Mouse (Mus musculus): ENCODE results near the gene Fam219a. TPM values are rescaled to one million over a fixed set of nuclear protein-coding genes. Genes with fewer than 3 reads are reported as not detected.
A peak's percentile ranks its signal among the peaks of the same experiment; 100 is the strongest.

The Fam219a gene
- polyA plus RNA-seq, 1 experiment from 2014 or later: 2.9 TPM

DNA sequence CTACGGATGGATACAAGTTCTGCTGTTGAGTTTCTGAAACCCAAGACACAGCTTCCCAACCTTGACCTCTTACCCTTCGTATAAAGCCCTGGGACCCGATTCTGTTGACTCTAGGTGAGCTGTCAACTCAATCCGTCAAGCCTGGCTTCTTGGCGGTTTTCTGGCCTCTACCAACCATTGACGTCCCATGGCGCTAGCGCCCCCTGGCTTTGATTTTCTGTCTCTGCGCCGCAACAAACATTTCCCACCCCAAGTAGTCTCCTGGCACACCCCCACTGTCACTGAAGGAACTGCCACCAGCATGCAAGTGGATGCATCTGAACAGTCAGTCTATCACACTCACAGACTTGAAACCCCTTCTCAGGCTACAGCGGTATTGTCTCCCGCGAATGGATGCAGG, 63.2 kb downstream of the Fam219a start:
- Histone ChIP-seq H3K27me3 (ENCODE audit: insufficient read depth, low read length) (no peaks in the 10 kb centered on the region; the same call in 1 of the 2 replicates), H3K4me1 (replicated peaks; ENCODE audit: insufficient read depth, low read length) (peaks cover 9% of the 10 kb centered on the region; the same call in 1 of the 2 replicates), H3K9me3 (replicated peaks; ENCODE audit: low read length) (no peaks in the 10 kb centered on the region), H3K4me3 (replicated peaks; ENCODE audit: low read depth, low read length) (peak overlapping the region; percentile 50; the same call in 1 of the 2 replicates), H3K4me2 (ENCODE audit: low read length) (peak overlapping the region; percentile 92), H3K9ac (ENCODE audit: low read depth, low read length) (peak overlapping the region; percentile 40; the same call in 1 of the 2 replicates), H3K36me3 (ENCODE audit: insufficient read depth, low read length) (no peaks in the 10 kb centered on the region), H3K27ac (no peak overlapping the region)
- TF ChIP-seq CTCF (IDR thresholded peaks at IDR 0.05; ENCODE audit: low read depth): peak; percentile 75
- WGBS: 11% methylated on average over 13 of the region's 13 CpGs
- DNase-seq (ENCODE audit: low spot score): peak; percentile 56
- ATAC-seq (replicated peaks; ENCODE audit: low FRiP score, low read depth): no peak

- Histone ChIP-seq H3K4me2 (ENCODE audit: low read length) (no peak overlapping the region), H3K27ac (no peak overlapping the region), H3K27me3 (ENCODE audit: insufficient read depth, low read length) (0 out of 2 replicates have a peak, but pooled peaks cover 5% of the 10 kb centered on the region), H3K4me3 (replicated peaks; ENCODE audit: low read depth, low read length) (no peak overlapping the region), H3K36me3 (ENCODE audit: insufficient read depth, low read length) (no peaks in the 10 kb centered on the region), H3K9me3 (replicated peaks; ENCODE audit: low read length) (no peaks in the 10 kb centered on the region), H3K4me1 (replicated peaks; ENCODE audit: insufficient read depth, low read length) (peaks cover 9% of the 10 kb centered on the region; the same call in 1 of the 2 replicates), H3K9ac (ENCODE audit: low read depth, low read length) (no peak overlapping the region)
- DNase-seq (ENCODE audit: low spot score) (no peak), ATAC-seq (replicated peaks; ENCODE audit: low FRiP score, low read depth) (no peak)
- WGBS: 52% methylated on average over 11 of the region's 11 CpGs
- peak; percentile 54 for TF ChIP-seq CTCF (IDR thresholded peaks at IDR 0.05; ENCODE audit: low read depth)
Measured at GRCm38 (mm10) chr4:41505131-41505551, 64.2 kb downstream of the Fam219a start.

DNA sequence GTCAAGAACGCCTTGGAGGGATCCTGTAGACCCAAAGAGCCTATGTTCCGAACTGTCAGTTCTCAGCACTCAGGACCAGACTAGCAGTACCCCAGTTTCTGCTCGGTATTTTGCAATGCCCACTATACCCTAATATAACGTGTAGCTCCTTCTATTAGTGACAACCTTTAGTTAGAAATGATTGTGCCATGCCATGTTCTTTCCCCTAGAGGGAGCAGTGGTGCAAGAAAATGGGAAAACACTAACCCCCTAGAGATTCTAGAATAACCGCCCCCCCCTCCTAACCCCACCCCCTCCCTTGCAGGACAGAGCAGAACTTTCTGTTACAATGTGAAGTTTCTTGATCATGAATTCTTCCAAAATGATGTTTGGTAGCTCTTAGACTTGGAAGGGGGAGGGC, 65.0 kb downstream of the Fam219a start:
- Histone ChIP-seq H3K4me3 (replicated peaks; ENCODE audit: low read depth, low read length) (no peak overlapping the region), H3K36me3 (ENCODE audit: insufficient read depth, low read length) (no peaks in the 10 kb centered on the region), H3K4me1 (replicated peaks; ENCODE audit: insufficient read depth, low read length) (peaks cover 9% of the 10 kb centered on the region; the same call in 1 of the 2 replicates), H3K27ac (no peak overlapping the region), H3K9me3 (replicated peaks; ENCODE audit: low read length) (no peaks in the 10 kb centered on the region), H3K27me3 (ENCODE audit: insufficient read depth, low read length) (peaks cover 11% of the 10 kb centered on the region; the same call in 1 of the 2 replicates), H3K4me2 (ENCODE audit: low read length) (no peak overlapping the region), H3K9ac (ENCODE audit: low read depth, low read length) (no peak overlapping the region)
- DNase-seq (ENCODE audit: low spot score) (no peak), ATAC-seq (replicated peaks; ENCODE audit: low FRiP score, low read depth) (no peak)
- TF ChIP-seq CTCF (IDR thresholded peaks at IDR 0.05; ENCODE audit: low read depth): peak; percentile 29; the same call in 1 of the 2 replicates
- 76% methylated on average over 5 of the region's 5 CpGs for WGBS

DNA sequence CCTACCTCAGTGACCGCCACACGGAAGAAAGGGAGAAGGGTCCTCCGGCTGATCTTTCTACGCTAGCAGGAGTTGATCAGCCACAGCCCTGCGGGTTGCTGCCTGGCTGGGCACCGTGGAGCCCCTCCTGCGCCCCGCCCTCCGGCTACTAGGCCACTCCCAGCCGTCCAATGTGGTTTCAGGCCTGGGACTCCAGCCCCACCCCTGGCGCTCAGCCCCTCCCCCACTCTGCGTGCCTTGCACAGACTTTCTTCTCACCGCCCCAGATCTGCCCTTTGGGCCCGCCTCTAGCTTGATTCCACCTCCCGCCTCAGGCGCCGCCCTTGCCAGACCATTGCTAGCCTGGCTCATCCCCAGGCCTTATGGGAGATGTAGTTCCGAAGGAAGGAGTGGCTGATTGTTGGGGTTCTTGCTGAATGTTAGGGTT, 66.3 kb downstream of the Fam219a start, which contains the start of gene AI464131:
Gene AI464131, minus strand, starts transcription at position 91 of the 427 bp plus-strand sequence.
- Histone ChIP-seq H3K4me2 (ENCODE audit: low read length) (peak within 1 kb of the TSS; percentile 61), H3K36me3 (ENCODE audit: insufficient read depth, low read length) (no peaks in the 10 kb centered on the region), H3K4me1 (replicated peaks; ENCODE audit: insufficient read depth, low read length) (peaks cover 19% of the 10 kb centered on the region), H3K9ac (ENCODE audit: low read depth, low read length) (peak within 1 kb of the TSS; percentile 46; the same call in 1 of the 2 replicates), H3K9me3 (replicated peaks; ENCODE audit: low read length) (no peaks in the 10 kb centered on the region), H3K27me3 (ENCODE audit: insufficient read depth, low read length) (peaks cover 17% of the 10 kb centered on the region), H3K27ac (no peak within 1 kb of the TSS), H3K4me3 (replicated peaks; ENCODE audit: low read depth, low read length) (peak within 1 kb of the TSS; percentile 33)
- WGBS: under 1% methylated on average over 17 of the region's 18 CpGs
- DNase-seq (ENCODE audit: low spot score): peak; percentile 99
- peak; percentile 27; the same call in 1 of the 2 replicates for TF ChIP-seq CTCF (IDR thresholded peaks at IDR 0.05; ENCODE audit: low read depth)
- peak; percentile 94 for ATAC-seq (replicated peaks; ENCODE audit: low FRiP score, low read depth)

DNA sequence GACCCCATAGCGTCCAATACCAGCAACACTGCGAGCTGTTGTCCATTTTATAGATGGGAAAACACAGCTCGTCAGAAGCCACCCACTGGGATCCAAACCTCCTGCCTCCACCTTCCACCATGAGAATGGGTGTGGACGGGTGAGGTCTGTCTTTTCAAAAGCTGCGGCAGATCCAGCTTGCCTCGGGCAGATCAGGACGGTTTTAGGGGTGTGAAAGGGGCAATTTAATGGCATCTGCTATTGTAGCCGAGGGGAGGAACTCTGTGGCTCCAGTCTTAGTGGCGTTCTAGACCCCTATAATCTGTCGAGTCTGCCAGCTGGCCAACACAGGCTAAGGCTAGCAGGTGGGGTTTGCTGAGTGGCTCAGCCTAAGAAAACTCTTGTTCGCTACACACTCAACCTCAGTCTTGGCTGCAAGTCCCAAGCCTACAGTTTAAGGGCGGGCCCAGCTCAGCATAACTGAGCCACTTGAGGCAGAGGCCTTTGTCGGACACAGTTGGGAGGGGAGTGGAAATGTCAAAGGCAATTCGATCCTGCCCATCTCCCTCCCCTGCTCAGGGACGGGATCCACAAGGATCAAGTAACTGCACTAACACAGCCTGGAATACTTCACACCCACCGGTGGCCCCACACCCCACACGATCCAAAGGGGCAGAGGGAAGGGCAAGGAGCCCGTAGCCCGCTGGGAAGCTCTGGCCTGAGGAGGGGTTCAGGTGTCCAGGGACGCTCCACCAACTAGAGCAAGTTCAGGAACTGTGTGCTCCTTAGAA, 67.0 kb downstream of the Fam219a start:
- peak; percentile 80 for DNase-seq (ENCODE audit: low spot score)
- Histone ChIP-seq H3K9me3 (replicated peaks; ENCODE audit: low read length) (no peaks in the 10 kb centered on the region), H3K27ac (no peak overlapping the region), H3K4me1 (replicated peaks; ENCODE audit: insufficient read depth, low read length) (peaks cover 22% of the 10 kb centered on the region), H3K9ac (ENCODE audit: low read depth, low read length) (peak overlapping the region; percentile 46; the same call in 1 of the 2 replicates), H3K4me3 (replicated peaks; ENCODE audit: low read depth, low read length) (peak overlapping the region; percentile 33), H3K4me2 (ENCODE audit: low read length) (peak overlapping the region; percentile 61), H3K36me3 (ENCODE audit: insufficient read depth, low read length) (no peaks in the 10 kb centered on the region), H3K27me3 (ENCODE audit: insufficient read depth, low read length) (peaks cover 23% of the 10 kb centered on the region)
- WGBS: 8% methylated on average over 20 of the region's 20 CpGs
- TF ChIP-seq CTCF (IDR thresholded peaks at IDR 0.05; ENCODE audit: low read depth): no peak
- peak; percentile 44 for ATAC-seq (replicated peaks; ENCODE audit: low FRiP score, low read depth)

- peaks cover 30% of the 10 kb centered on the region for H3K27me3 ChIP-seq (ENCODE audit: insufficient read depth, low read length)
- no peaks in the 10 kb centered on the region for H3K36me3 ChIP-seq (ENCODE audit: insufficient read depth, low read length)
- no peak overlapping the region for H3K4me3 ChIP-seq (replicated peaks; ENCODE audit: low read depth, low read length)
- H3K27ac ChIP-seq: no peak overlapping the region
- ATAC-seq (replicated peaks; ENCODE audit: low FRiP score, low read depth) (no peak), DNase-seq (ENCODE audit: low spot score) (no peak)
- no peaks in the 10 kb centered on the region for H3K9me3 ChIP-seq (replicated peaks; ENCODE audit: low read length)
- peaks cover 16% of the 10 kb centered on the region for H3K4me1 ChIP-seq (replicated peaks; ENCODE audit: insufficient read depth, low read length)
- TF ChIP-seq CTCF (IDR thresholded peaks at IDR 0.05; ENCODE audit: low read depth): no peak
- no peak overlapping the region for H3K4me2 ChIP-seq (ENCODE audit: low read length)
- no peak overlapping the region for H3K9ac ChIP-seq (ENCODE audit: low read depth, low read length)
- WGBS: 65% methylated on average over 4 of the region's 4 CpGs
Measured at GRCm38 (mm10) chr4:41500787-41501186, 68.6 kb downstream of the Fam219a start.

Measured in kidney, postnatal 0 days (tissue).